ENCODE assay signal across 12 mouse cellular contexts in genomic region chr3:65115164-65115563, GRCm38 (mm10). TPM values are rescaled to one million over a fixed set of nuclear protein-coding genes. Genes with fewer than 3 reads are reported as not detected.
"Had no signal": no experiment of that assay in that cellular context is flagged by ENCODE, and none has a peak within 500 bp of the region (broad histone marks: within the 10 kb centered on the region; RNA-seq: fewer than 3 reads in every experiment).

No protein-coding gene starts in this region.

- DNase-seq: kidney, adult 2 months; kidney, postnatal 25 days; liver, postnatal 0 days; lung, embryonic 14.5 days; retina, postnatal 1 day; spleen, adult 18-20 months; thymus, adult 18-20 months; thymus, postnatal 36 days had no signal

- ATAC-seq: intestine, postnatal 0 days; liver, postnatal 0 days; lung, postnatal 0 days; midbrain, embryonic 15.5 days had no signal

RNA-seq across cellular contexts. Expression of gene Kcnab1, which starts 6.0 kb away (rescaled TPM):
- total RNA-seq: megakaryocyte, adult 5-6 weeks had no signal
